Mouse (Mus musculus): Measurements from ENCODE around the gene Tnfrsf8. TPM values are rescaled to one million over a fixed set of nuclear protein-coding genes. Genes with fewer than 3 reads are reported as not detected.

Tnfrsf8 gene
- polyA plus RNA-seq, 1 experiment from 2014 or later: not detected

DNA sequence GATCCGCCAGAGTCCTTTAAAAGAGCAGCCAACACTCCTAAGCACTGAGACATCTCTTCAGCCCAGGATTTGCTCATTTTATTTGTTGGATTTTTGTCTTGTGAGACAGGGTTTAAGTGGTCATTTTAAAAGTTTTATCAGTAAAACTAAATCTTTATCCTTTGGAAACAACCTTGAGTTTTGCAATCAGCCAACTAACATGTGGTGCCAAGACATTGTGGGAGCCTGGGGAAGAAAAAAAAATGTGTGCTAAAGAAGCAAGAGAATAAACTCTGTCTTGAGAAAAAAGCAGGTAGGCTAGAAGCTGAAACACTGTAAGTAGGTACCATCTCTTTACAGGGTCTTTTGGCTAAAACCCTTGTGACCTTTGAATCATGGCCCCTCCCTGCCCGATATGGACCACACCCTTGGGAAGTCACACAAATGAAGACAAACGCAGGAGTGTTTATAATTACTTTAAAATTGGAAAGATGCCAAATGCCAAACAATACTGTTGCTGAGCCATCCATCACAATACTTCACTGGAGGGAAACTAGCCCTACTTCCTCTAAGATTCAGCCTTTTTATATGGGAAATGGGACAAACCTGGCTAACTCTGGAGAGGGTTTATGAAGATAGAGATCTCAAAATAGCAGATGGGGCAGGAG, 36.1 kb downstream of the Tnfrsf8 start:
- no peak for ATAC-seq (ENCODE audit: low read depth)
- H3K4me1 ChIP-seq (ENCODE audit: control insufficient read depth, insufficient read depth, low read length): no peaks in the 10 kb centered on the region
- H3K9ac ChIP-seq (replicated peaks; ENCODE audit: low read depth, low read length): no peak overlapping the region
- no peaks in the 10 kb centered on the region for H3K27me3 ChIP-seq (ENCODE audit: control insufficient read depth, insufficient read depth, low read length)
- no peak overlapping the region for H3K27ac ChIP-seq (ENCODE audit: low read depth, low read length)
- H3K4me2 ChIP-seq (ENCODE audit: low read depth, low read length): no peak overlapping the region
- 65% methylated on average over 3 of the region's 3 CpGs for WGBS
- H3K9me3 ChIP-seq (ENCODE audit: control insufficient read depth, low read length): no peaks in the 10 kb centered on the region
- no peaks in the 10 kb centered on the region for H3K36me3 ChIP-seq (ENCODE audit: control insufficient read depth, insufficient read depth, low read length)
- no peak overlapping the region for H3K4me3 ChIP-seq (ENCODE audit: low read depth, low read length)

DNA sequence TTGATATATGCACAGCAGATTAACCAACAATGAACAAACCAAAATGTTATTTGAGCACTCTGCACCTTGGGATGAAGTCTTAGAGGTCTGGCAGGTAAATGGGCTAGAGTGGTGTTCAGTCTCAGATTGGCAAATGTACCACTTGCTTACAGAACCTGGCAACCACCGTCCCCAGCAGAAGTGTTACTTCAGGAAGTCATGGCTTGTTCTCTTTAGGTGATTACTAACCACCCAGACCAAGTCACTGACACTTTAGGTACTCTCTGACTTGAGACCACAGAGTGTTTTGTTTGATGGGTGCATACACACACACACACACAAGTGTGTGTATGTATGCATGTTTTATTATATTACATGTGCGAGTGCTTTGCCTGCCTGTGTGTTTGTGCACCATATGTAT, 36.7 kb downstream of the Tnfrsf8 start:
- Histone ChIP-seq H3K4me3 (ENCODE audit: low read depth, low read length) (no peak overlapping the region), H3K9me3 (ENCODE audit: control insufficient read depth, low read length) (no peaks in the 10 kb centered on the region), H3K9ac (replicated peaks; ENCODE audit: low read depth, low read length) (no peak overlapping the region), H3K4me2 (ENCODE audit: low read depth, low read length) (no peak overlapping the region), H3K27me3 (ENCODE audit: control insufficient read depth, insufficient read depth, low read length) (no peaks in the 10 kb centered on the region), H3K27ac (ENCODE audit: low read depth, low read length) (no peak overlapping the region), H3K36me3 (ENCODE audit: control insufficient read depth, insufficient read depth, low read length) (no peaks in the 10 kb centered on the region), H3K4me1 (ENCODE audit: control insufficient read depth, insufficient read depth, low read length) (no peaks in the 10 kb centered on the region)
- 100% methylated on average over 2 of the region's 2 CpGs for WGBS
- no peak for ATAC-seq (ENCODE audit: low read depth)

DNA sequence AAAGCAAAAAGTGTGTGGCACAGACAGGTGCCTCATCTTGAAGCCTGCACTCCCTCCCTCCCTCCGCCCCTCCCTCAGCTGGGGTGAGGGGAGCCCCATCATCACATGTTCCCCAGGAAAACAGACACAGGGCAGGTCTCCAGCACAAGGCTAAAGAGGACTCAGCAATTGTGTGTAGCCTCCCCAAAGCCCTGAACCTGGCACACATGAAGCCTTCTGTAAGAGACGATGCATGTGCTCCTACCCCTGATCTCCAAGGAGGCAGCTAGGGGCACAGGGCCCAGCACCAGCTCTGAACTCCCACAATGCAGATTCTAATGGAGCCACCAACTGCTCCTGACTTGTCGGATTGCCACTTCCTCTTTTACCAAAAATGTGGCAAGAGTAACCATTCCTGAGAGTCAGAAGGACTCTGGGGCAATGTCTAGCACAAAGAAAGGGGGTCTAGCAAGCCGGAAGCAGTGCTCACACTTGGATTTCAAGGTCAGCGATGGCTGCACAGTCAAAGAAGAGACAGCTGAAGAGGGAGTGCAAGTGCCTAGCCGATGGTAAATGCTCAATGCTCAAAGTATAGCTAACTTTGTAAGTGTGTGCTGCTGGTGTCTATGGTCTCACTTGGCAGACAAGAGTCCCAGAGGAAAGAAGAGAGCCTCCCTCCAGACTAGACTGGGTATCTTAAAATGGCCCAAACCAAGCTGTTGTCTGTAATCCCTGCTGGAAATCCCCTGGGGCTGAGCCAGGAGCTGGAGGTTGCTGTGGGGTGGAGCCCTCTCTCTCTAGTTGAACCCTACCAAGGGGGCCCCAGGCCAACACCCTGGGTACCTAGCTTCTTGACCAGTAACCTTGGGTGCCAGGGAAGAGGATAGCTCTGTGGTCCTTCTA, 38.4 kb downstream of the Tnfrsf8 start:
- WGBS: 88% methylated on average over 6 of the region's 6 CpGs
- Histone ChIP-seq H3K9me3 (ENCODE audit: control insufficient read depth, low read length) (no peaks in the 10 kb centered on the region), H3K27ac (ENCODE audit: low read depth, low read length) (no peak overlapping the region), H3K4me1 (ENCODE audit: control insufficient read depth, insufficient read depth, low read length) (no peaks in the 10 kb centered on the region), H3K4me3 (ENCODE audit: low read depth, low read length) (no peak overlapping the region), H3K4me2 (ENCODE audit: low read depth, low read length) (no peak overlapping the region), H3K9ac (replicated peaks; ENCODE audit: low read depth, low read length) (no peak overlapping the region), H3K36me3 (ENCODE audit: control insufficient read depth, insufficient read depth, low read length) (no peaks in the 10 kb centered on the region), H3K27me3 (ENCODE audit: control insufficient read depth, insufficient read depth, low read length) (no peaks in the 10 kb centered on the region)
- ATAC-seq (ENCODE audit: low read depth): no peak

DNA sequence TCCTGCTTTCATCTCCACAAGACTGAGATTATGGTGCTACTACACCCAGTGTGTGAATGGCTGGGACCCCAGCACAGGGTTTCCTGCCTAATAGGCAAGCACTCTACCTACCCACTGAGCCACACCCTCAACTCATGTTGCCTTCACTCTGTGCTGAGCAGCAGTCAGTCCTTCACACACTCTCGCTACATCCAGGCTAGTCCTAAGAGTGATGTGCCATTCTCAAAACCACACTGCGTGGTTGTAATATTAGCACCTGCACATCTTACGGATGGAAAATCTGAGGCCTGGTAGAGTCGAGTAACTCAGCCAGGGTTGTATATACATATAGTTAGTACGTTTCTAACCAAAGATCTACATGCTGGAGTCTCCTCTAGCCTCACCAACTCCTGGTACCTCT, 40.1 kb downstream of the Tnfrsf8 start:
- Histone ChIP-seq H3K9me3 (ENCODE audit: control insufficient read depth, low read length) (no peaks in the 10 kb centered on the region), H3K4me3 (ENCODE audit: low read depth, low read length) (no peak overlapping the region), H3K27ac (ENCODE audit: low read depth, low read length) (no peak overlapping the region), H3K27me3 (ENCODE audit: control insufficient read depth, insufficient read depth, low read length) (no peaks in the 10 kb centered on the region), H3K4me2 (ENCODE audit: low read depth, low read length) (no peak overlapping the region), H3K36me3 (ENCODE audit: control insufficient read depth, insufficient read depth, low read length) (no peaks in the 10 kb centered on the region), H3K4me1 (ENCODE audit: control insufficient read depth, insufficient read depth, low read length) (no peaks in the 10 kb centered on the region), H3K9ac (replicated peaks; ENCODE audit: low read depth, low read length) (no peak overlapping the region)
- WGBS: 97% methylated on average over 5 of the region's 5 CpGs
- ATAC-seq (ENCODE audit: low read depth): no peak

DNA sequence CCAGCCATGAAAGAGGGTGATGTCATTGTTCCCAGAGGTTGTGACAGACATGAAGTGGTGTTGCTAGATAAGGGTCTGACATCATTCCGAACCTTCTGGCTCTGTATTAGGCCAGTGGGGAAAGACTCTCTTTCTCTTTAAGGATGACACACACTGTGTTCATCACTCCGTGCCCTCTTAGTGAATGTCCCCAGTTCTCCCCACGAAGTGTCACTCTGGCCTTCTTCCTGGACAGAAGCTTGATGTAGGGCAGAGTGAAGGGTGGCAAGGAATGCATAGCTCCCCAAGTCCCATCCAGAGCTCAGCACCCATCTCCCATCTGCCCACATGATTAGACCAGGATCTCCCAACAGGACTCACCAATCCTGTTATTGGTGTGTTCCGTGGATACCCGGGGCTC, 41.0 kb downstream of the Tnfrsf8 start:
- no peak for ATAC-seq (ENCODE audit: low read depth)
- Histone ChIP-seq H3K4me2 (ENCODE audit: low read depth, low read length) (no peak overlapping the region), H3K4me1 (ENCODE audit: control insufficient read depth, insufficient read depth, low read length) (no peaks in the 10 kb centered on the region), H3K9me3 (ENCODE audit: control insufficient read depth, low read length) (no peaks in the 10 kb centered on the region), H3K27me3 (ENCODE audit: control insufficient read depth, insufficient read depth, low read length) (no peaks in the 10 kb centered on the region), H3K9ac (replicated peaks; ENCODE audit: low read depth, low read length) (no peak overlapping the region), H3K36me3 (ENCODE audit: control insufficient read depth, insufficient read depth, low read length) (no peaks in the 10 kb centered on the region), H3K4me3 (ENCODE audit: low read depth, low read length) (no peak overlapping the region), H3K27ac (ENCODE audit: low read depth, low read length) (no peak overlapping the region)
- WGBS: 90% methylated on average over 5 of the region's 5 CpGs

DNA sequence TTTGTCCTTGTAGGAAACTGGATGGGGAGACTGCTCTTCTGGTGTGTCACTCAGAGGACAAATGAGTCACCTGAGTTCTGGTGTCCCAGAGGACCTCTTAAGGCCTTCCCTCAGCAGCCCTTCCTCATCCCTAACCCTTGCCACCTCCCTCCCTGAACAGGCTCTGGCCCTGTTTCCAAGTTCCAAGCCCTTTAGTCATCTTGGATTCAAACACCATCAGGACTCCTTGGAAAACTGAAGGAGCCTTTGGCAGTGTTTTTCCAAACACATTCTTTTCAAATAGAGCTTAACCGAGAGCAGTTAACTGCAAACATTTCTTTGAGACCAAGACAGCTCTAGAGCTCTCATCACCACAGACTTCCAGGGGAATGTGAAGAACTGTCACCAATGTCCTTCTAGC, 42.2 kb downstream of the Tnfrsf8 start:
- no peaks in the 10 kb centered on the region for H3K4me1 ChIP-seq (ENCODE audit: control insufficient read depth, insufficient read depth, low read length)
- WGBS: 83% methylated on average over 1 of the region's 1 CpGs
- H3K36me3 ChIP-seq (ENCODE audit: control insufficient read depth, insufficient read depth, low read length): no peaks in the 10 kb centered on the region
- no peak overlapping the region for H3K9ac ChIP-seq (replicated peaks; ENCODE audit: low read depth, low read length)
- H3K4me3 ChIP-seq (ENCODE audit: low read depth, low read length): no peak overlapping the region
- no peak overlapping the region for H3K27ac ChIP-seq (ENCODE audit: low read depth, low read length)
- H3K27me3 ChIP-seq (ENCODE audit: control insufficient read depth, insufficient read depth, low read length): no peaks in the 10 kb centered on the region
- no peak for ATAC-seq (ENCODE audit: low read depth)
- H3K4me2 ChIP-seq (ENCODE audit: low read depth, low read length): no peak overlapping the region
- H3K9me3 ChIP-seq (ENCODE audit: control insufficient read depth, low read length): no peaks in the 10 kb centered on the region

DNA sequence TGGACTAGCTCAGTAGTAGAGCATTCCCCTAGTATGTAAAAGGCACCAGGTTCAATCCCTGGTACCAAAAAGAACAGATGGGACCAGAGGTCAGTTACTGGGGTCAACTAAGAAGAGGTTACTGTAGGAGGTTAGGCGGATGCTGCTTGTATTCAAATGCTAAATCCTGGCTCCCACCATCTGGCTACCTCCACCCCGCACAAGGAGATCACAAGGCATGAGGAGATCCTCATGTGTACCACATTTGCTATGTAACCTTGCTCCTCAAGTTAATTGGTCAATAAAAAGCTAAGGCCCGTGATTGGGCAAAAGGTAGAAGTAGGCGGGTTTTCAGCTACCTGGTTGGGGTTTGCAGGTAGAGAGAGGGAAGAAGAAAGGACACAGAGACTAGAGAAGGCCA, 43.3 kb downstream of the Tnfrsf8 start:
- H3K27ac ChIP-seq (ENCODE audit: low read depth, low read length): no peak overlapping the region
- H3K4me3 ChIP-seq (ENCODE audit: low read depth, low read length): no peak overlapping the region
- H3K4me1 ChIP-seq (ENCODE audit: control insufficient read depth, insufficient read depth, low read length): no peaks in the 10 kb centered on the region
- 80% methylated on average over 4 of the region's 4 CpGs for WGBS
- H3K4me2 ChIP-seq (ENCODE audit: low read depth, low read length): no peak overlapping the region
- no peak for ATAC-seq (ENCODE audit: low read depth)
- H3K9ac ChIP-seq (replicated peaks; ENCODE audit: low read depth, low read length): no peak overlapping the region
- no peaks in the 10 kb centered on the region for H3K9me3 ChIP-seq (ENCODE audit: control insufficient read depth, low read length)
- H3K36me3 ChIP-seq (ENCODE audit: control insufficient read depth, insufficient read depth, low read length): no peaks in the 10 kb centered on the region
- no peaks in the 10 kb centered on the region for H3K27me3 ChIP-seq (ENCODE audit: control insufficient read depth, insufficient read depth, low read length)

DNA sequence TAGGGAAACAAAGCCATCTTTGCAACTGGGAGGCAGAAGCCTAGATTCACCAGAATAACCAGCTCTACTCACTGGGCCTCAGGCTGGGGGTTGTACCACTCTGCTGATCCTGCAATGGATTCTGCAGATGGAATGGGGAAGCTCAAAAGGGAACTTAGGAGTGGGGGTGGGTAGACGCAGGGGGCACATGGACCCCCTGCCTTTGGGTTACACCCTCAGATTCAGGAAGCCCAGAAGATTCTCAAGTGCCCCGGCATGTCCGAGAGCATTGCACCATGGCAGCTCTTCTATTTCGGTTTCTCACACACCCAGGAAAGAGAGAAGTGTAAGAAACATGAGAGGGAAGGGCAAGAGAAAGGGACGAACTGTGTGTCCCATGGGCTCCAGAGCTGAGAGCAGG, 44.8 kb downstream of the Tnfrsf8 start:
- H3K27me3 ChIP-seq (ENCODE audit: control insufficient read depth, insufficient read depth, low read length): no peaks in the 10 kb centered on the region
- H3K9ac ChIP-seq (replicated peaks; ENCODE audit: low read depth, low read length): no peak overlapping the region
- no peak for ATAC-seq (ENCODE audit: low read depth)
- no peak overlapping the region for H3K27ac ChIP-seq (ENCODE audit: low read depth, low read length)
- 86% methylated on average over 5 of the region's 5 CpGs for WGBS
- H3K9me3 ChIP-seq (ENCODE audit: control insufficient read depth, low read length): no peaks in the 10 kb centered on the region
- H3K4me3 ChIP-seq (ENCODE audit: low read depth, low read length): no peak overlapping the region
- no peaks in the 10 kb centered on the region for H3K4me1 ChIP-seq (ENCODE audit: control insufficient read depth, insufficient read depth, low read length)
- H3K4me2 ChIP-seq (ENCODE audit: low read depth, low read length): no peak overlapping the region
- no peaks in the 10 kb centered on the region for H3K36me3 ChIP-seq (ENCODE audit: control insufficient read depth, insufficient read depth, low read length)

DNA sequence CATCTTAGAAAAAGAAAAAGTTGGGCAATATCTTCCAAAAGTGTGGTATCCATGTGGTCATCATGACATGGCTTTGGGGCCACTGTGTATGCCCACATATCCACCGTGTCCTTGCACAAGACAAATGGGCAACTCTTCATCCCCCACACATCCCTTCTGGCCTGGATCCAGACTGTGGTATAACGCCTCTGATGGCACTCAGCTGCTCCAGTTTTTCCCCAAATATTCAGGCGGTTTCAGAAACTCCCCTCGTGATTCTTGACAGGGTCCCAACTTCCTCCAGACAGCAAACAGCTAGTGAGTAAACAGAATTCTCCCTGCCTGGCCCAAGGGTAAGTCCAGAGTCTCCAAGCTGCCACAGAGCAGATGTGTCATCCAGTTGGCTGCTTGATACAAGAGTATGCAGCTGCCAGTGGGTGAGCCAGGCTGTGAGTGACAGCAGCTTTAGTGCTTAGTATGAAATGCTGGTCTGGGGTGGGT, 47.3 kb downstream of the Tnfrsf8 start:
- Histone ChIP-seq H3K4me2 (ENCODE audit: low read depth, low read length) (no peak overlapping the region), H3K27ac (ENCODE audit: low read depth, low read length) (no peak overlapping the region), H3K36me3 (ENCODE audit: control insufficient read depth, insufficient read depth, low read length) (no peaks in the 10 kb centered on the region), H3K4me3 (ENCODE audit: low read depth, low read length) (no peak overlapping the region), H3K4me1 (ENCODE audit: control insufficient read depth, insufficient read depth, low read length) (no peaks in the 10 kb centered on the region), H3K27me3 (ENCODE audit: control insufficient read depth, insufficient read depth, low read length) (no peaks in the 10 kb centered on the region), H3K9ac (replicated peaks; ENCODE audit: low read depth, low read length) (no peak overlapping the region), H3K9me3 (ENCODE audit: control insufficient read depth, low read length) (no peaks in the 10 kb centered on the region)
- WGBS: 85% methylated on average over 4 of the region's 4 CpGs
- ATAC-seq (ENCODE audit: low read depth): no peak
